Mouse (Mus musculus): Measurements from ENCODE around the gene Rasl11a.
A peak's percentile ranks its signal among the peaks of the same experiment; 100 is the strongest.
"Not testable (repeated sequence)": the region's sequence is repeated elsewhere in the genome, so short reads cannot be mapped to it uniquely, and the experiment has no call there.

The Rasl11a gene

DNA sequence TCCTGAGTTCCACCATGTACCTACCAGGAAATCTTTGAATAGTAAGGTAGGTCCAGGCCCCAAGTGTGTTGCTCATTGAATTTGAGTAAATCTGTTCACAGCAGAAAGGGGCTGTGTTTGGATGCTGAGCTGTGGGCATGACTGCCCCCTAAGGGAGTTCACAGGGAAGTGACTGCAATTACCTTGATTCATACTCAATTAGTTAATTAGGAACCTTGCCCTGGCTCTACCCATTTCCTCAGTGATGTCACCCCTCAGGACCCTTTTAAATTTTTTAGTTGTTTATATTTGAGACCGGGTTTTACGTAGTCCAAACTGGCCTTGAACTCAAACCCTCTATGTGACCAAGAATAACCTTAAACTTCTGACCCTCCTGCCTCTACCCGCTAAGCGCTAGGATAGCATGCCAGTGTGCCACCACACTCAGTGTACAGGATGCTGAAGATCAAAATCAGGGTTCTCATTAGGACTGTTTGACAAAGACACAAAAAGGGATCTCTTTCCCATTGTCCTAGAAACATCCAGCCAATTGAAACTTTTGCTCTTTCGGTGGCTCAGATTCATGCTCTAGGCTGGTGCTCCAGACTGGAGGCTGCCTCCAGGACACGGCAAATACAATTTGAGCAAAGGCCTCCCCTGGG, 450 bp upstream of the Rasl11a start:
- DNase-seq (ENCODE audit: low read depth, low spot score) = no peak

DNA sequence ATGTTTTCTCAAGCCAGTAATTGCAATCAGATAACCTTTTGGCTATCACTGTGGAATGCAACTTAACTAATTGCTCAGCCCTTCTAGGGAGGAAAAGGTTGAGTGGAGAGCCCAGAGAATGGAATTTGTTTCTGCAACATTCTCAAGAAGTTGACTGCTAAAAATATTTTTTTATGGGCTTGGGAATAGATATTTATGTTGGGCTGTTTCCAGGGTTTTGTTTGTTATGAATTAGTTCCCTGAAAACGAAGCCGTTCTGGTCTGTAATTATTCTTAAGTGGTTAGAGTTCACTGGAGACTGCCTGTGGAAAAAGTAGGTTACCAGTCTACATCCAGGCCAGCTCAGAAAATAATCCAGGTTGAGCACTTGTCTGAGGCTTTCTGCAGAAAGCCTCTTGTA, 1.6 kb downstream of the Rasl11a start:
- DNase-seq (ENCODE audit: low read depth, low spot score) = no peak

DNA sequence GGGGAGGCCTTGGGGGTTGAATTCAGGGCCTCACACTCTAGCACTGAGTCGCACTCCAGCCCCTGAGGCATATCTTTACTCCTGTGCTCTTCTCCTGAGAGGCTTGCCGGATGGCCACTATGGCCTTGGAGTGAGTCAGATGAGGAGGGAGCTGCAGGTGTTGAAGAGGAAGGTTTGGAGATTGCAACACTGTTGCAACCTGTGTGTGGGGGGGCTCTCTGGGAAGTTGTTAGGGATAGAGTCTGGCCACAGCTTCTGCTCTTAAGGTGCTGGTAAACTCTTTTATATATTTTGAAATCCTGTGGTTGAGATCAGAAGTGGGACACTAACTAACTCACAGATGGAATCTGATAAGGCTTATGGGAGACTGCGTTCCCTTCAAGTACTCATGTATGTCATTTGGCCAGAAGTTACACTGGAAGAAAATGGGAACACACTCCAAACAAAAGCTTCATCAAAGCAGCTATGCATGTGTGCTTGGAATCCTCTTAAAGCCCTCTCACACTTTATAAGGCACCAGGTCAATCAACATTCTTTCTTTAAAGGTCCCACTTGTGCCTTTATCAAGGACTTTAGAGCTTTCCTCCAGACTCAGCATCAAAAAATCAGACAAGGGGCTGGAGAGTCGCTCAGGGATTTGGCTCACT, 4.2 kb downstream of the Rasl11a start:
- no peak for DNase-seq (ENCODE audit: low read depth, low spot score)

DNA sequence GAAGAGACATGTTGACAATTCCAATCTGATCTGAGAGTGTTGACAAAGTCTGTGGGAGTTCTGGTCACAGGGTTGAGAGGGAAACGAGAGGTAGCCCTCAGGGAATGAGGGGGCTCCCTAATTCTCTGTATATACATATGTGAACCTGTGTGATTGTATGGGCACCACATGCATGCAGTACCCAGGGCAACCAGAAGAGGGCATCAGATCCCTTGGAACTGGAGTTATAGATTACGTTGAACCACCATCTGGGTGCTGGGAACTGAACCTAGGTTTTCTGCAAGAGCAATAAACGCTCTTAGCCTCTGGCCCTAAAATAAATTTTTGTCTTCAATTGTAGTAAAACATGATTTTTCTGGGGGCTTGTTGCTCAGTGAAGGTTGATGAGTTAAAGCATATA, 11.2 kb downstream of the Rasl11a start:
- DNase-seq (ENCODE audit: low read depth, low spot score) = no peak

DNA sequence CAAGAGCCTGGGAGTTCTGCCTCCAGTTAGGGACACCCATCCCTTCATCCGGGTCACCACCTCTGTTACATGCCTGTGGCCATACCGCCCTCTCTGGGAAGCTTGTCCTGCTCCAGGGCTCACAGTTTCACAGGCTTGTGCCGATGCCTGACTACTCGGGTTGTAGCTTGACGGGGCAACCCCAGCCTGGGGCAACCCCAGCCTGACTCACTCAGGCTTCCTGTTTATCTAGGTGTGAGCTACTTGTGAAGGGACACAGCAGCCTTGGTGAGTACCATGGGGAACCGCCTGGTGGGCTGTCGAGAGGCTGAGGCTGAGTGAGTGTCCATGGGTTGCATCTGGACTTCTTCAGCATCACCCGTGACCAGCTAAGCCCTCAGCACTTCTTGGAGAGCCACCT, 12.7 kb downstream of the Rasl11a start:
- no peak for DNase-seq (ENCODE audit: low read depth, low spot score)

DNA sequence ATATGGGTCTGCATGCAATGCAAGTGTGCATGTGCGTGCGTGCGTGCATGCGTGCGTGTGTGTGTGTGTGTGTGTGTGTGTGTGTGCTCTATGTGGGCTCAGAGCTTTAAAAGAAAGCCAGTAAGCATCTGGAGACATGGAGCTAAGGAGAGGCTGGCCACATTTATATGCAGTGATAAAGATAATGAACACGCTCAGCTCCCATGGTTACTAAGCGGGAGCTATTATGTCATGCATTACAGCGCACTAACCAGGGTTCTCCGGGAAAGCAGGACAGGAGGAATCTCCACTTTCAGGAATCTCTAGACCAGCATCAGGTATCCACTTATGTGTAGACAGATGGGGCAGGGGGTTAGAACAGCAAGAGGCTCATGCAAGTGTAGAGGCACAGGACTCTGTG, 13.9 kb downstream of the Rasl11a start:
- DNase-seq (ENCODE audit: low read depth, low spot score) = no peak

DNA sequence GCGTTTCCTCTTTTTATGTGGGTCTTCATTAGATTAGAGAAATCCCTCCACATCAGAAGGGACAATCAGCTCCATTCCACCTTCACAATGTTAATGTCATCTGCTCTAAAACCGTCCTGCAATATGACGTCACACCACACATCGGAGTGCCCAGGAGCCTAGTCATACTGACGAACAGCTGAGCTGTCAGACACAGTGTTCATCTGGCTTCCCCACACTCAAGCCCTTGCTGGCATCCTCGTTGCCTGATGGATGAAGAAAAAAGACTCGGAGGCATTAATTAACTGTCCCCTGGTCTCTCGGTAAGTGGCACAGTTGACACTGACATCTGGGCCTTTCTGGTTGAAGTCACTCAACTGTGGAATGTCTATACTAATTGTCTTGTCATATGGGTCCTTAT, 14.4 kb downstream of the Rasl11a start:
- DNase-seq (ENCODE audit: low read depth, low spot score) = no peak

DNA sequence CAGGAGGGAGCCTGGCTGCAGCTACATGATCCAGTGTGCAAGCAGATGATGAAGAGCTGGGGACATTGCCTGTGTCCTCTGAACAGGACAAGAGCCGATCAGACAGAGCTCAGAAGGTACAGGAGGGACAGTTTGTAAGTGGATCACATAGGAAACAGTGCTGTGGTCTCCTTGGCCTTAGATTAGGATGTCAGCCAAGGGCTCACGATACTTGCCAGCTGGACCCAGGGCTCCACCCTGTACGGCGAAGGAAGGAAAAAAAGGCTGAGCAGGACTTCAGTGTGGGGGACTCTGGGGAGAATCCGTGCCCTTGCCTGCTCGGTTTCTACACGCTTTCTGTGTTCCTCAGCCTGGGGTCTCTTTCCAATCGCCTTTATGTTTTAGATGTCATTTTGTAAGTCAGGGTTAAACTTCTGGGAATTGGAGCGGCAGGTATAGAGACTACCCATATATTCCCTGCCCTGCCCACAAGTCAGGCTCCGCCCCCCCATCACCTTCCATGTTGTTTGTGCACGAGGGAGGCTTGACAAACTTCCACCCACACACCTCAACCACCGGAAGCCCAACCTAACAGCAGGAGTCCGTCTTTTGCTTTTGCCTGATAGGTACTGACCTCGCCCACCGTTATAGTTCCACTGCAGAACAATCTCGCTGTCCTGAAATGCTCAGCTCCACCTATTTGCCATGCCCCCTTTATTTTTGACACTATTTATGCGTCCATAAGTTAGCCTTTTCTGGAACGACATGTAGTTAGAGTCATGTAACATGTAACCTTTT, 15.5 kb downstream of the Rasl11a start:
- no peak for DNase-seq (ENCODE audit: low read depth, low spot score)

DNA sequence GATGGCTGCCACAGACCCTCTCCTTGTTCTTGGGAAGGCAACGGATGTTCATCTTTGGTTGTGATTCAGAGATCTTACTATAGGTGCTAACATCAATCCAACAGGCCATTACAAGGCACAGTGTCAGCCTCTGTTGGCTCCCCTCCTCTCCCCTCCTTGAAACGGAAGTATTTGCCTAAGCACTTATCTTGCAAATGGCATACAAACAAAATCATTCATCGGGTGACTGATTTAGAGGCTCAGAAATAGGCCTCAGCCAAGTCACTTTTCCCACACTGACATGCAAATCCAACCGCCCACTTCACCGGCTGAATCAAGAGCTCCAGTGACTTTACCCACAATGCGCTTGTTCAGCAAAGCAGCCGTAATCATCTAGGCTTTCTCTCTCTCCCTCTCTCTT, 16.7 kb downstream of the Rasl11a start:
- no peak for DNase-seq (ENCODE audit: low read depth, low spot score)

DNA sequence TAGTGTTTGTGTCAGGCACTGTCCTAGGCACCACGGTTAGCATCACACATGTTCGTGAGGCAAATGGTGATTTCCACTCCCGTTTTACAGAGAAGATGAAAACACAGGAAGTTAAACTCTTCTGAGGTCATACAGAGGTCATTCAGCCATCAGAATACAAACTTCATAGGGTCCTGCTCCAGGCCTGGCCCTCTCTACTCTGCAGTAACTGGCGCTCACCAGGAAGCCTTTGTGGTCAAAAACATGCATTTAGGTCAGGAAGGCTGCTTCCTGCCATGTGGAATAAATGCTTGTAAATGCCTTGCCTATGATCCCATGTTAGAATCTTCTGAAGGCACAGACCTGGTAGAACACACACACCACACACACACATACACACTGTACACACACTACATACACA, 20.6 kb downstream of the Rasl11a start:
- DNase-seq (ENCODE audit: low read depth, low spot score) = no peak

DNA sequence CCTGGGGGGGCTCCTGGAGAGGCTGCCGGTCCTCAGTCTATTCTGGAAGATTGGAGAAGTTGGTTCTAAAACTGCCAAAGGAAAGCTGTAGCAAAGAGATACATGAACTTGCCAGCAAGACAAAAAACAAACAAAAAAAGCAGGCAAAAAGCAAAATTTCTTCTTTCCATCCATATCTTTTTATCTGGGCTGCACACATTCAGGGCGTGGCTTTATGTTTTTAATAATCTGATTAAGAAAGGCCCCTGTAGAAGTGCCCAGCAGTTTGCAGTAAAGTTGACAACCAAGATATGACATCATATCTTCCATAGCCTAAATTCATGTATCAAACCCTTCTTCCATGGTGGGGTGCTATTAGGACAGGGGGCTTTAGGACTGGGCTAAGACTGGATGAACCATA, 21.4 kb downstream of the Rasl11a start:
- DNase-seq (ENCODE audit: low read depth, low spot score) = no peak

DNA sequence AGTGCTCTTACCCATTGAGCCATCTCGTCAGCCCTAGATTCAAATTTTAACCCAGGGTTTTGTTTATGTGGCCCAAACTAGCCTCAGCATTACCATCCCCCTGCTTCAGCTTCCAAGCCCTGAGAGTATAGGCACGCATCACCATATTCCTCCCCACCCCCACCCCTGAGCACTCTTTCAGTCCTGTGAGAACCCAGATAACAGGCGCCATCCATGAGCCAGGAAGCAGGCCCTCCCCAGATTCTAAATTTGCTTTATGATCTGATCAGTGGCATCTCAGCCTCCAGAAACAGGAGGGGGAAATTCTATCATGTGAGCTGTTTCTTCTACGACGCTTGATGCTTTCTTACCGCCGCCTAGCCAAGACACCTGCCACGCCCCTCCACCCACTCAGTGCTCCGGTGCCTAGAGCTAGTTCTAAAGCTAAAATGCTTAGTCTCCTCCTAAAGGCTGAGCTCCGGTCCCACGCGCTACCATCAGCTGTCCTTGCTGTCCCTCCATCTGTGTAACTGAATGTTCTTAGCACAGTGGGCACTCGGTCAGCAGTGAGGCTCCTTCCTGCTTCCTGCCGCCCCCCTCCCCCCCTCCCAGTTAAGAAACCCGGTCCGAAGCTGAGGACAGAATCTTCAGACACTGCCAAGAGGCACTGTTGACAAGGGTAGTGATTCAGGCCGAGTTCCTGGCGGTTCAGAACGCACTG, 22.5 kb downstream of the Rasl11a start:
- no peak for DNase-seq (ENCODE audit: low read depth, low spot score)

DNA sequence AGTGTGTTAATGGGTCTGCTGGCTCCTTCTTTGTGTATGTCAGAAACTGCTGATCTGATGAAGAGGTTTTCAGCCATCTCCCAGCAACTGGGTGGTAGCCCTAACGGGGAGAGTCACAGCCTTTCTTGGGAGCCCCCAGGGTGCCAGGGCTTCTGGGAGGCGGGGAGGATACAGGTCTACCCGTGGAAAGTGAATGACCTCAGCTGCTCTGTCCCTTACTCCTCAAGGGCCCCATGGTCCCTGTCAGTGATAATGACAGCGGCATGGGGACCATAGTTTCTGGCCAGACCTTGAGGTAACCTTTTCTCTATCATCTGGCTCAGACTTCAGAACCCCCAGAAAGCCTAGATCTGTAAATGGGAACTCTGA, 23.1 kb downstream of the Rasl11a start:
- no peak for DNase-seq (ENCODE audit: low read depth, low spot score)

DNA sequence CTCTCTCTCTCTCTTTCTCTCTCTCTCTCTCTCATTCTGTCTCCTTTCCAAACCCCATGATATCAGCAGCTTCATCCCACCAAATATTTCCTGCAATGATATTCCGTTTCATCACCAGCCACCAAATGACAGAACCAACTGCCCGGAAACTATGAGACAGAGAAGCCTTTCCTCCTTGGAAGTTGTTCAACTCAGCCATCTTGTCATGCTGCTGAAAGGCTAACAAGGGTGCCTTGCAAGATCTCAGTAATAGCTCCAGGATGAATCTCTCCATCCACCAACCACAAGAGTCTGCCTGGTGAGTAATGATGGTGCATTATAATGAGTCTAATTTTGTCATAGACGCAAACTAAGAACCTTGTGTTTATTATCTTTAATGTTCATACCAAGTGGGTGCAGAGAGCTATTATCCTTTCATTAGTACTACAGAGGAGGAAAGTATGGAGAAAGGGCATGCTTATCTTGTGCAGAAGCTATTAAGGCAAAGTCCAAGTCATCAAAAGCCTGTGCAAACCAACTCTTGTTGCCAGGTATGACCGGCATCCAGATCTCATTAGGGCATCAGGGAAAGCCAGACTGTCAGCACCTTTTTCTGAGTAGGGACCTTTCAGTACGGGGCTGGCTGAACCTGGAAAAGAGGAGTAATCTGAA, 28.2 kb downstream of the Rasl11a start:
- no peak for DNase-seq (ENCODE audit: low read depth, low spot score)

DNA sequence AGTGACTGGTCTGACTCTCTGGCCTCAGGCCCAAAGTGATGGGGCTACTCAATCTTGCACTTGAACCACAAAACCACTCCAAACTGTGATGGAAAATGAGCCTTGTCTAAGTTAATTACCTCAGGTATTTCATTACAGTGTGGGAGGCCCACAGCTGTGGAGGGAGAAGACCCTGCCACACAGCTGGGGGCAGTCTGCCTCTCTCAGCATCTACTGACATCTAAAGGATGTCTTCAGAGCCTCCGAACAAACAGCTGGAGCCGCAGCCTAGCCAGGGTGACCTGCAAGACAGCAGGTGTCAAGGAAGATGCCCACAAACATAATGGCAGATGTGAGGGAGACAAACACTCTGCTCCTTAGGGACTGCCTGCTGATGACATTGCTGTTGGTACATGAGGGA, 31.2 kb downstream of the Rasl11a start:
- DNase-seq (ENCODE audit: low read depth, low spot score) = no peak

DNA sequence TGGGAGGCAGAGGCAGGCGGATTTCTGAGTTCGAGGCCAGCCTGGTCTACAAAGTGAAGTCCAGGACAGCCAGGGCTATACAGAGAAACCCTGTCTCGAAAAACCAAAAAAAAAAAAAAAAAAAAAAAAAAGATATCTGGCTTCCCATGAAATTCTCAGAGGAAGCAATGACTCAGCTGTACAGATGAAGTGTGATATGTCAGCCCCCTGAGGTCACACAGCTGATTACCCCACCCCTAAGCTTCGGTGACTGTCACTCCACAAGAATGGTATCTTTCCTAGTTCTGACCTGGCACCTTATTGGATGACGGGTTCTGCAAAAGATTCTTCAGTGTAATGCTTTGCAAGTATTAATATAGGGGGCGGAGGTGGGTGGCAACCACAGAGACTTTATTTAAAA, 33.0 kb downstream of the Rasl11a start:
- not testable (repeated sequence) for DNase-seq (ENCODE audit: low read depth, low spot score)

DNA sequence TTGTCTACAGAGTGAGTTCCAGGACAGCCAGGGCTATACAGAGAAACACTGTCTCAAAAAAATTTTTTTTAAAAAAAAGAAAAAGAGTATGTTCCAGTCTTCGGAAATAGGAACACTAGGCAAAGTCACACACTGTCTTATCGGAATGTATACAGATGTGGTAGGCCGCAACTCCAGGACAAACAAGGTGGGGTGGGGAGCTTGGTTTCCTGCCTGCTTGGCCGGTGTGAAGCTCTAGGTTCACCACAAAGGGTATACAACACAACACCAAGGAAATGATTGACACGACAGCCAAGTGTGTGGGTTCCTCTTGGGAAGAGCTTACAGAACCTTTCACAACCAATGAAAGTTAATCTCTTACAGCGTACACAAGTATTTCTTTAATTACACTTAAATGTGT, 37.4 kb downstream of the Rasl11a start:
- no peak for DNase-seq (ENCODE audit: low read depth, low spot score)

DNA sequence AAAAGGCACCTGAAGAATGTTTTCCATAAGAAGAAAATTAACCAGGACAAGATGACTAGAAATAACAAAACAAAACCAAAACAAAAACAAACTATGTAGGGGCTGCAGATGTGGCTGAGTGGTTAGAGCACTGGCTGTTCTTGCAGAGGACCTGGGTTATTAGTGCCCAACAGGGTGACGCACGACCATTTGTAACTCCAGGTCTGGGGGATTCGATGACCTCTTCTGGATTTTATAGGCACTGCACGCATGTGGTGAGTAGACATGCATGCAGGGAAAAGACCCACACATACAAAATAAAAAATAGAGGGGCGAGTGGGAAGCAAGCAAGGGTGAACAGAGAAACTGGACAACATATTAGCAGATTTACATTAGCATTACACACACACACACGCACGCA, 38.2 kb downstream of the Rasl11a start:
- peak; percentile 12 for DNase-seq (ENCODE audit: low read depth, low spot score)

DNA sequence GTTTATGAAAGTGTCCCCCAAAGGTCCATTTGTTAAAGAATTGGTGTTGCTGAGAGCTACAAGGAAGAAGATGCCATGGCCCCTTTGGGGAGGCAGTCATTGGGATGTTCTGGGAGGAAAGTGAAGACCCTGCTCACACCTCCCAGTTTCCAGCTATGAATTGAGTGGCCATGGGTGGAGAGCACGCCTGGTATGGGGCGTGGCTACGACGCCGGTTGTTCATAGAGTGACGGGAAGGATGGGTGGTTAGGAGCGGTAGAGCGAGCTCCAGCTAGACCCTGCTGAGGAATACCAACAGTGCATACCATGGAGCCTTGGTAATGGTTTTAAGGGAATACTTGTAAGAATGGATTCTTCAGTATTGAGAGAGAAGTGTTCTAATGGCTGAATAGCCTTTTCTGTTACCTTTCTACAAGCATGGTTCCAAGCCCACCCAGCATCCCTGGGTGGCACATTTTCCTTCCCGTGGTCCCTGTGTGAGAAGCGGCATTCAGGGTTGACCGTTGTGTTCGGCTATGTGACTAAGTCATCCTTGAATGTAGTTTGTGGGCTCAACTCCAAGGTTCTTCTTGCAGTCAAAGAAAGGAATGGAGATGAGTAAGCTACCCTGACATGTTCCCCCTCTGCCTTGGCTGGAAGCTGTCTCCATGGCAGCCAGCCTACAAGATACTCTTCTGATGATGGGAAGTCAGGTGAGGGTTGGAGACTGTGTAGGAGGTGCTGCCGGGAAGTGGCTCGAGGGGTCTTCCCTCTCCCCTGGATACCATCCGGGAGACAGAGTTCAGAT, 38.8 kb downstream of the Rasl11a start:
- no peak for DNase-seq (ENCODE audit: low read depth, low spot score)

DNA sequence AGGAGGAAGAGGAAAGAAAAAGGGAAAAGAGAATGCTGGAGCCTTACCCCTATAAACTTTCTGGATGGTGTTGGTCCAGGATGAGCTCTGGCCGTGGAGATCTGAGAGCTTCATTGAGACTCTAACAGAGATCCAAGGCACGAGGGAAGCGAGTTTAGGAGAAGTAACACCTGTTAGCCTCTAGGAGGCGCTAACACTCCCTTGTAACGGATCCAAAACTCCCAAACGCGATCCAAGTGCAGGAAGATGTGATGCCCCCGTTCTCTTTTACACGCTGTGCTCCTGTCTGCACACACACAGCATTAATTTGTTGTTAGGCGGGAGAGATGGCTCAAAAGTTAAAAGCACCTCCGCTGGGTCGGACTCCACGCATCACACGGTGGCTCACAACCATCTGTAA, 46.3 kb downstream of the Rasl11a start:
- DNase-seq (ENCODE audit: low read depth, low spot score) = peak; percentile 43

DNA sequence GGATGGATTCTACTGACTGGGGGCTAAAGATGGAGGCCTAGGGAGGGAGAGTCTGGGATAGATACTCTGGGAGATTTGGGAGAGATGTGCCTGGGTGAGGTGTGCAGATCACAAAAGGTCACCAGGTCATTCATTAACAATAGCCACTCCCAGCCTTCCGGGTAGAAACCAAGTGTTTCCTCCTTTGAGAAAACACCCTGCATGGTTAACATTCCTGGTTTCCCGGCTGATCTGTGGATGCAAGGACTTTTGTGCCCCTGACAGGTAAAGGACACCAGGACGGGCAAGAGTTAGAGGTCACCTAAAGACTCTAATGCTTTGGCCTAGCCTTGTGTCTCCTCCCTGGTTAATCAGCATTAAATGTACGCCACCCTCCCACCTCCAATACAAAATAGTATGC, 48.0 kb downstream of the Rasl11a start:
- no peak for DNase-seq (ENCODE audit: low read depth, low spot score)

Data from forelimb bud, embryonic 11.5 days (tissue).